Mouse (Mus musculus): ENCODE measurements around the gene Cd3eap.

DNA sequence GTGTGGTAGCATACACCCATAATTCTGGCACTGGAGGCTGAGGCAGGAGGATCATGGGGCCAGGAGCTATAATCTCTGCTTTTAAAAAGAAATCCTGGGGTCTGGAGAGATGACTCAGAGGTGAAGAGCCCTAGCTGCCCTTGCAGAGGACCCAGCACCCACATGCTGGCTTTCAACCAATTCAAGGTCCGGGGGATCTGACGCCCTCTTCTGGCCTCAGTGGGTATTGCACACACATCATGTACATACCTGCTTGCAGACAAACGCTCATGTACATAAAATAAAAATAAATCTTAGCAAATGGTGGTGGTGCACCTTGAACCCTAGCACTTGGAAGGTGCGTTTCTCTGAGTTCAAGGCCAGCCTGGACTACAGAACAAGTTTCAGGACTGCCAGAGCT lies 41.7 kb upstream of the Cd3eap start:
- TF ChIP-seq POLR2A (IDR thresholded peaks at IDR 0.05; ENCODE audit: low read depth, low read length) (no peak), CTCF (conservative IDR thresholded peaks at IDR 0.05; ENCODE audit: insufficient read depth, insufficient read length, low read depth, low read length) (no peak)
